Mouse (Mus musculus) gastrocnemius, adult 8-10 months (tissue): ENCODE measurements around the gene Tead1. TPM values are rescaled to one million over a fixed set of nuclear protein-coding genes. Genes with fewer than 3 reads are reported as not detected.

Source experiments
- DNase-seq, 2 experiments: peaks; one replicate each; pipeline ENCODE4 v3.0.0; 2022; ENCODE audit warnings: low spot score in 2 of 2
- total RNA-seq, 4 experiments: library from RNA; stranded (reverse); gene quantifications; 2 replicates each; pipeline ENCODE4 v1.2.4; 2022

The Tead1 gene
- total RNA-seq, 4 experiments from 2014 or later = 165 to 271 (median 210) TPM

- peak in 1 of 2 experiments; percentile 44 for DNase-seq
These were observed 94.5 kb downstream of the Tead1 start for GRCm38 (mm10) chr7:112773601-112774000.

- peak in 1 of 2 experiments; percentile 59 for DNase-seq
These were observed 96.7 kb downstream of the Tead1 start for GRCm38 (mm10) chr7:112775816-112776215.

- no peak for DNase-seq
These were observed 97.6 kb downstream of the Tead1 start for GRCm38 (mm10) chr7:112776670-112777069.

- DNase-seq = no peak
These were observed 100.5 kb downstream of the Tead1 start for GRCm38 (mm10) chr7:112779636-112780035.

GRCm38 (mm10) chr7:112780910-112781309 is 101.8 kb downstream of the Tead1 start:
- no peak for DNase-seq

GRCm38 (mm10) chr7:112781987-112782386 is 102.9 kb downstream of the Tead1 start:
- no peak for DNase-seq

GRCm38 (mm10) chr7:112784278-112784677 is 105.2 kb downstream of the Tead1 start:
- DNase-seq = no peak

GRCm38 (mm10) chr7:112785271-112785670 is 106.2 kb downstream of the Tead1 start:
- DNase-seq = peak in 1 of 2 experiments; percentile 41

GRCm38 (mm10) chr7:112786556-112787225 is 107.6 kb downstream of the Tead1 start:
- no peak for DNase-seq

- DNase-seq = no peak
These were observed 108.2 kb downstream of the Tead1 start for GRCm38 (mm10) chr7:112787281-112787680.

GRCm38 (mm10) chr7:112788321-112788751 is 109.2 kb downstream of the Tead1 start:
- DNase-seq = no peak

- DNase-seq = no peak
These were observed 110.6 kb downstream of the Tead1 start for GRCm38 (mm10) chr7:112789693-112790092.

GRCm38 (mm10) chr7:112790334-112790733 is 111.2 kb downstream of the Tead1 start:
- DNase-seq = no peak

GRCm38 (mm10) chr7:112792679-112793078 is 113.6 kb downstream of the Tead1 start:
- no peak for DNase-seq

- no peak for DNase-seq
These were observed 114.8 kb downstream of the Tead1 start for GRCm38 (mm10) chr7:112793903-112794302.

- DNase-seq = no peak
These were observed 115.4 kb downstream of the Tead1 start for GRCm38 (mm10) chr7:112794481-112794880.

- no peak for DNase-seq
These were observed 118.6 kb downstream of the Tead1 start for GRCm38 (mm10) chr7:112797526-112798321.

- no peak for DNase-seq
These were observed 122.6 kb downstream of the Tead1 start for GRCm38 (mm10) chr7:112801706-112802105.

- peak in 1 of 2 experiments; percentile 21 for DNase-seq
These were observed 127.7 kb downstream of the Tead1 start for GRCm38 (mm10) chr7:112806718-112807400.

- DNase-seq = no peak
These were observed 128.3 kb downstream of the Tead1 start for GRCm38 (mm10) chr7:112807401-112807751.

GRCm38 (mm10) chr7:112810752-112811151 is 131.6 kb downstream of the Tead1 start:
- no peak for DNase-seq
